Mouse (Mus musculus): Measurements from ENCODE around the gene Cdca4.
A peak's percentile ranks its signal among the peaks of the same experiment; 100 is the strongest.

The Cdca4 gene

DNA sequence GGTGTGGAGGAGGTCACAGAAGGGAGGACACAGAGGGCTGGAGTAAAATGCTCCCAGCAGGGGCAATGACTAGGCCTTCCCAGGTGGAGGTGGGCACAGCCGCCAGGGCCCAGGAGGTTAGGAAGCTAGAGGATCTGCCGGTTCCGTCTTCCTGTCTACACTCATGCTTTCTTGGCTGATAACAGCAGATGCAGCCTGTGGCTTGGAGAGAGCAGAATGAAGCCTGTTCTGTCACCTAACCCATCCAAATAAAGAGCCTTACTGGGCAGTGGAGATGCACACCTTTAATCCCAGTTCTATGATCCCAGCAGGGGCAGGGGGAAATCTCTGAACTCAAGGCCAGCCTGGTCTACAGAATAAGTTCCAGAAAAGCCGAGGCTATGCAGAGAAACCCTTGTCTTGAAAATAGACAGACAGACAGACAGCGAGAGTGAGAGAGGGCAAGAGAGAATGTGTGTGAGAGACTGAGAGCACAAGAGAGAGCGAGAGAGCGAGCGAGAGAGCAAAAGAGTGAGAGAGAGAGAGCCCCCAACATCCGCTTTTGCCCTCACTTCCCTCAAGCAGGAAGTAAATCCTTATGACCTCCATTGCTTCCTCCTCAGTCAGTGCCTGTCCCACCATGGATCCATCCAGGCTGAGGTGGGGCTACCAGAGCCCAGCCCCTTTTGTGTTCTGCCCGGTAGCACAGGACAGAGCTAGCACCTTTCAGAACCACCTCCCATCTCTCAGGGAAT is 29.8 kb downstream of the Cdca4 start:
- no peak for DNase-seq (ENCODE audit: low spot score in 2 of 2)

DNA sequence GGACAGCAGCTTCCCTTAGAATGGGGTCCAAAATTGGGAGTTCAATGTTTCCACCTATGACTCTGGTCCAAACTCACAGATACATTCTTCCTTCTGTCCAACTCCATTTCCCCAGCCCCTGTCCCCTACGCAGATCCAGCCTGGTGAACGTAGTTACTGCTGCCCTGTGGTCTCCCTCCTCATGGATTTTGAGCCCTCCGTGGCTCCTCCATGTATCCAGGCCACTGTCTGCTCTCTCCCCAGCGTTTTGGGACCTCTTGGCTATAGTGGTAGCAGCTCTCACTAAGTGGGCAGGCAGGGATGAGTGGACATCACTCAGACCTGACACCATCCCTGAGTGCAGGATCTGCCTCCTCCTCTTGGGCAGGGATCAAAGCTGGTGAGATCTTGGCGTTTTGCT is 30.5 kb downstream of the Cdca4 start:
- DNase-seq (ENCODE audit: low spot score in 2 of 2): no peak

DNA sequence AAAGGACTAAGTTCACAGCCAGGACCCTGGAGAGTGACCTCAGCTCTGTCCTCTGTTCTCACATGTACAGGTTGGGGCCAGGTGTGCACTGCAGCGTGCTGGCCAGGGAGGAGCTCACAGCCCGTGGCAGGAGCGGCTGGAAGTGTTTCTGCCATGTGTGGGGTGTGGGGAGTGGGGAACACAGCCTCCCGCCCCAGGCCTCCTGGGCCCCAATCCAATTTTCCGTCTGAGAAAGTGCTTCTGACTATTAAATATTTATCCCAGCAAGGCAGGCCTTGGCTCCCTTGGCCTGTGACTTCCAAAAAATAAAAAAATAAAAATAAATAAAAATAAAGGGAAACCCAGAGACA is 30.9 kb downstream of the Cdca4 start:
- DNase-seq (ENCODE audit: low spot score in 2 of 2): no peak

- DNase-seq (ENCODE audit: low spot score in 2 of 2): no peak
These were observed 31.4 kb downstream of the Cdca4 start for GRCm38 (mm10) chr12:112797672-112798331.

- DNase-seq (ENCODE audit: low spot score in 2 of 2): no peak
These were observed 32.4 kb downstream of the Cdca4 start for GRCm38 (mm10) chr12:112796551-112797510.

- peak; percentile 63 to 65 for DNase-seq (ENCODE audit: low spot score in 2 of 2)
These were observed 33.6 kb downstream of the Cdca4 start for GRCm38 (mm10) chr12:112795466-112796104.

DNA sequence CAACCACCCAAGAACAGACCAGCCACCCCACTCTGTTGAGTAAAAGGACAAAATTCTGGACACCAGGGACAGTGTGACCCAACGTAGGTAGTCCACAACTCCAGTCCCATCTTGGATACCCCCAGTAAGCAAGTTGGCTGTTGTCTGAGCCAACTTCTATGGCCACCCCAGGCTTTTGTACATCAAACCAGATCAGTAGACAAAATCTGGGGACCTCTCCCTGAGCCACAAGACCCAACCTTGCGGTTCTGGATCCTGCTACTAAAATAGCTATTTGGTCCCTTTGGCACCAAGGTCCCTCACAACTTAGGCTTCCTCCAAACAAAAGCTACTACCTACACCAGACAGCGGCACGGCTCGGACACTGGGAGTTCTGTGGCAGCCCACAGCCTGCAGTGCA is 34.2 kb downstream of the Cdca4 start:
- no peak for DNase-seq (ENCODE audit: low spot score in 2 of 2)

DNA sequence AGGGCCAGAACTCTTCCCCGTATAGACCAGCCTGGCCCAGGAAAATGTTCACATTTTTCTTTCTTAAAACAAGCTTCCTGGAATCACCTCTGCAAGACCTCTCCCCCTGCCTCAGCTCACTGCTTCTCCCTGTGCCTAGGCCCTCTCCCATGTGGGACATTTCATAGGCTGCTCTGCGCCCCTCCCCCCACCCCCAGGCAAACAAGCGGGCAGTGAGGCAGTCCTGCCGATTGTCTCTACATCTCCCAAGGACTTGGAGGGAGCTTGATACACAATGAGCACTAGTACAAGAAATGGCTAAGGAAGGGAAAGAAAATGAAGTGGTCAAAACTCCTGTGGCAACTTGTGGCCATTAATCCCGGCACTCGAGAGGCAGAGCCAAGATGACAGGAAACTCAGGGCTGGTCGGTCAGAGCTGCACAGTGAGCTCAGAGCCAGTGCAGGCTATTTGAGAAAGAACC is 34.8 kb downstream of the Cdca4 start:
- DNase-seq (ENCODE audit: low spot score in 2 of 2): no peak

GRCm38 (mm10) chr12:112793601-112794355 is 35.4 kb downstream of the Cdca4 start:
- peak; percentile 82 to 89 for DNase-seq (ENCODE audit: low spot score in 2 of 2)

DNA sequence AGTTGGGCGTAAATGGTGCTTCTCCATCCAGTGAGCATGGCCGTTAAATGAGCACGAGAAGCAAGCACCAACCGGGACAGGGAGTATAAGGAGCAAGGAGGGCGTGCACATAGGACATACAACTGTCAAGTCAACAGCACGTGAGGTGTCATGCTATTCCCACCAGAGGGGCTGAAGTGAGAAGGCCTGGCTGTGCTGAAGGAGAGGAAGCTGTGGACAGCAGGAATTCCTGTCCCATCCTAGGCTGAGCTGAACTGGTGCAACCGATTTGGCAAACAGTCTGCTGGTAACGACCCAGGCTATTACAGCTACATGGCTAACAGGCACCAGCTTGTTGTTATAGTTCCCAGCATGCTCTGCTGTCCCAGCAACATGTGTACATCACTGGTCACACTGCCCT is 38.2 kb downstream of the Cdca4 start:
- no peak for DNase-seq (ENCODE audit: low spot score in 2 of 2)

DNA sequence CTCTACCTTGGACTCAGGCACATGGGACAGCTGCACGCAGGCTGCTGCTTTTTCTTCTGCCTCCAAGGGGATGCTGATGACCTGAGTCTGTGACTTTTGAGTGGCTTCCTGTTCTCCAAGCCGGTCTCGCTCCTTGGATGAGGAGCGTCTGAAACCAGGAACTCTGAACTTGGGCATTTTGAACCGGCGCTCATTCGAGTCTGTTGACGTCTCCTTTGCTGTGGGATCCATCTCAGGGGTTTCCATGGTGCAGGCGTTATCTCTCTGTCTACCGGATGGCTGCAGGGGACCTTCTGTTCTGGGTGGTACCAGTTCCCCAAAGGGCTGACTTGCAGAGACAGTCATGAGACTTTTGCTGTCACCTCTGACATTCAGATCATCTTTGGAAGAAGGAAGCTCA is 54.7 kb downstream of the Cdca4 start:
- no peak for DNase-seq (ENCODE audit: low spot score in 2 of 2)

GRCm38 (mm10) chr12:112774026-112774425 is 55.2 kb downstream of the Cdca4 start:
- no peak for DNase-seq (ENCODE audit: low spot score in 2 of 2)

GRCm38 (mm10) chr12:112773366-112773765 is 55.9 kb downstream of the Cdca4 start:
- DNase-seq (ENCODE audit: low spot score in 2 of 2): no peak

- no peak for DNase-seq (ENCODE audit: low spot score in 2 of 2)
These were observed 56.9 kb downstream of the Cdca4 start for GRCm38 (mm10) chr12:112772306-112772705.

DNA sequence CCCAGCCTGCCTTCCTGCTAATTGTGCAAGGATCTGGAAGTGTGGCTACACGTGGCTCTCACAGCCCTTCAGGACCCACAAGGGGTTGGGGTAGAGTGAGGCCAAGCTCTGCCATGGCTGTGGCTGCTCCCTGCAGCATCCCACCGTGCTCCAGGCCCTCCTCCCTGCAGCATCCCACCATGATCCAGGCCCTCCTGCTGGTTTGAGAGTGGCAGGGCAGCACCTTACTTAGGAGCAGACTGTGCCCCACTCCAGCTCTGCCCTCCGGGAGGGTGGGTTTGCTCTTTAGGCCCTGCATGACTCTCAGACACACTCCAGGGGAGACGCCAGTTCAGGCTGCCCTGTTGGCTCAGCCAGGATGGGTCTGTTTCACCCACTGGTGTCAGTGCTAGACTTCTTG is 58.8 kb downstream of the Cdca4 start:
- no peak for DNase-seq (ENCODE audit: low spot score in 2 of 2)

Measured in heart, adult 9 months (tissue).